Mouse (Mus musculus): Measurements from ENCODE around the gene Gm27179.
"Not testable (repeated sequence)": the region's sequence is repeated elsewhere in the genome, so short reads cannot be mapped to it uniquely, and the experiment has no call there.

The Gm27179 gene

DNA sequence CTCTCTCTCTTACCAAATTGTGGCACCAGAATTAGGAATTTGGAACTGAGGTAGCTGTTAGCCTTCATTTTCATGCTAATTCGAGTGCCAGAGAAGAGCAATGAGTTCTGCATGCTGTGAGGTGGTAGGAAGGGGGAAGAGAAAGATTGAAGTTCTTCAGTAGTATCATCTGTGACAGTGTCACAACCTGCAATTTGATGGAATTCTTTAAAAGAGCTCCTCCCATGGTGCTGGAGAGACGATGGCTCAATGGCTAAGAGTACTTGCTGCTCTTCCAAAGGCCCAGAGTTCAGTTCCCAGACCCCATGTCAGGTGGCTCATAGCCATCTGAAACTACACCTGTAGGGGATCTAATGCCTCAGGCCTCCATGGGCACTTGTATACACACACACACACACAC, at the start of gene Gm27179:
Gene Gm27179, minus strand, starts transcription at position 101 of the 400 bp plus-strand sequence.
- not testable (repeated sequence) for DNase-seq

DNA sequence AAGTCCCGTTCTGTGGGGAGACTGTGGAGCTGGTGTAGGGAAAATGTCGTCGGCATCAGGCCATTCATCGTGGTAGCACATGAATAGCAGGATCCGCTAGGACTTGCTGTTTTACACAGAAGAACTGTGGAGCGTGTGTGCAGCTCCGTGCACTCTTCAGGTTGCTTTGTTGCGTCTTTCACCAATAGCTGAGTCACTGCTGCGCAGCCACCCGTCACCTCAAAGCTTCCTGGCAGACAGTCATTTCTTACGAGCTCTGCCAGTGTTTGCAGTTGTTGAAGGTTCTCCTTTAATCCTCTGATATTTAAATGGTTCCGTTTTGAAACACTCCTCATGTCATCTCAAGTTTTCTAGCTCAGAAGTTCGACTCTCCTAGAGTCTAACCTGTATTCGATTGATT, 45.2 kb upstream of the Gm27179 start:
- DNase-seq, result not testable (repeated sequence)

DNA sequence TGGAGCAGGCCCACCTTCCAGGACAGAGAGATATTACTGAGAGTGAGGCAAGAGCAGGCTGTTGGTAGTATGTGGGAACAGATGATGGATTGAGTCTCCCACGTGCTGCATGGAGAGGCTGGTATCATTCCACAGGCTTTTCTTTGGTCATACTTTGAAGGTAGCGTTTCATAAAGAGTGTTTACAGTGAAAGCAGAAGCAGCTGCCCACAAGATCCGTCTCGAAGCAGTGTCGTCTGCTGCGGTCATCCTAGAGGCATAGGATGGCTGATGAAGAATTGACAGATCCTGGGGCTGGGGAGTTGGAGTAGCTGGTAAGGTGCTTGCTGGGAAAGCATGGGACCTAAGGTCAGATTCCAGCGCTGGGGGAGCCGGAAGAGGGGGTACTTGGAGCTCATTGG, 44.5 kb upstream of the Gm27179 start:
- DNase-seq, result not testable (repeated sequence)

DNA sequence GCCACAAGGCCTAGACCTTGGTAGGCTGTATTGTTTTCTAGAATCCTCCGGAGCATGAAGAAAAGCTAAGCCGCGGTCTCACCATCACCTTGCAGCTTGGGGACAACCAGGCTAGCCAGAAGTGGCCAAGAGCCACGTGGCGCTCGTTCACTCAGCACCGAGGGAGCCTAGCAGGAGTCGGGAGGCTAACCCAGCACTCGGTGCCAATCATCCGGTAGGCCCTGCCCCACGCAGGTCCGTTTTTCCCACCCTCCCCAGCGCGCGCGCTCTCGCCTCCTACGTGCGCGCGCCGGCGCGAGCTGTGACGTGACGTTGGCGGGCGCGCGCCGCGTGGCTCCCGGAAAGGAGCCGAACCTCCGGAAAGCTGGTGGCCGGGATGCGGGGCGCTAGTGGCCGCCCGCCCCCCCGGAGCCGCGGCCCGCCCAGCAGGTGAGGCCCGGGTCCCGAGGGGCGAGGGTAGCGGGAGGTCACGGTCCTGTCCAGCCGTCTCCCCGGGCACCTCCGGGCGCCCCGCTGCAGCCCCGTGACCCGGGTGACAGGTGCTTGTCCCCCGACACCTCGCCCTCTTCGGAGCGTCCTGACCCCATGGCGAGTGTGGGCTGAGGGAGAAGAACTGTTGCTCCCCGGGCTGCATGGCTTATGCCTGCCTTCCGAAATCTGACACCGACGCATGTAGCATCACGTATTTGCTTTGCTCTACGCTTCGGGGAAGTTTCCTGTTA, 42.9 kb upstream of the Gm27179 start, which contains the start of gene Entpd4b:
Gene Entpd4b, plus strand, starts transcription at position 315 of the 722 bp plus-strand sequence.
- DNase-seq, result not testable (repeated sequence)

DNA sequence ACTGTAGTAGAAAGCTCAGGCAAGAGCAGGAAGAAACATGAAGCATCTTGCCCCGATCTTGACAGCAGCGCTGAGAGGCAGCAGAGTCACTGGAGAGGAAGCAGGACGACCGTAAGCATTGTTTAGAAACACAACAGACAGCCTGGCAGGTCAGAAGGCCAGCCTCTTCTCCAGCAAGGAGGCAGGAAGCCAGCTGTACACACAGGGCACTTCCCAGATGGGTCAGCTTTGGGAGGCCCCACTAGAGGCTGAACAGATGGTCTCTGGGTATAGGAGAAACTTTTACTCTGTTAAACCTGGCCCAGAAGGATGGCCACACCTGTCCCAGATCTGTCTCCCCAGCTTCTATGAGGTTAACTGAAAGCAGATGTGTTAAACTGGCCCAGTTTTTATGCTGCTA, 35.0 kb upstream of the Gm27179 start:
- not testable (repeated sequence) for DNase-seq

DNA sequence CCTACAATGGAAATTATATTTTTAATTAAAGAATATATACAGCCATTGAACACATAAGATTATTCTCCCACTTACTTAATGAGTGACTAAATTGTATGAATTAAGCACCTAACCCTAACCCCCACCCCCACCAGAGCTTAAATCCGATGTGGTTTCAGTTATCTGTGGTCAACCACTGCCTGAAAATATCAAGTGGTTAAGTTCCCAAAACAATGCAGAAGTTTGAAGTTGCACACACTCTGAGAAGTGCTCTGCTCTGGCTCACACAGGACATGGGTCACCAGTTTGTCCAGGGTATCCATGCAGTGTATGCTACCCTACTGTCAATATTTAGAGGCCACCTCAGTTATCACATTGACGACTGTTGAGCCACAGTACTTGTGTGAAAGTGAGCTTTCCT, 32.7 kb upstream of the Gm27179 start:
- not testable (repeated sequence) for DNase-seq

DNA sequence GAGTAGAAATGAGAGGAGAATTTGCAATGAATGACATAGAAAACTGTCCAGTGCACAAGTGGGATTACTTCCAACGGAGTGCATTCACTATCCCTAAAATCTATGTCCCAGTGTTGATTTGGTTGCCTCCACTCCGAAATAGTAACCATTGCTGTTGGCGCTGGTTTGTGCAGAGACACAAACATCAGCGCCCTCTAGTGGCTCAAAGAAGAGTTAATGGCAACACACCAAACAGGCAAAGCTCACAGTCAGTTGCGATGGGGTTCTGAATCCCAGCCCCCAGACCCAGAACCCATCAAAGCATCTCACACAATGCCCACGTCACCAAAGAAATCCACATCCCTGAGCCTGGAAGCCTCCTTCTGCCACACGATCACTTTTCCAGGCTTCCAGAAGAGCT, 31.7 kb upstream of the Gm27179 start:
- DNase-seq, result not testable (repeated sequence)

DNA sequence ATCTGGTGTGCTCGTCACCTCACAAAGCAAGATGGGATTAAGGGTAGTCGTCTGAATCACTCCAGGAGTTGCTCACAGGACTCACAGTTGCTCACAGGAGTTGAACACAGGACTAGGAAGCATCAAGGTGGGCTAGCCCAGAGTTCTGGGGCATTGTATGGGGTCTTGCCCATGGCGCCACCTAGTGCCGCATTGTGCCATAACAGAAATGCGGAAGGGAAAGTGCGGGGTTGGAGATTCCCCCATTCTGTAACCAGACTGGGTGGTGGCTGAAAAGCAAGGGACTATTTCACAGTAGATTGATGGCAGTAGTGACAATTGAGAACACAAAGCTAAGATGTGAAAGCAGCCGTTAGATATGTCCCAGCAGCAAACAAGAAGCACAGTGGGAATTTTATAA, 30.3 kb upstream of the Gm27179 start:
- DNase-seq, result not testable (repeated sequence)

DNA sequence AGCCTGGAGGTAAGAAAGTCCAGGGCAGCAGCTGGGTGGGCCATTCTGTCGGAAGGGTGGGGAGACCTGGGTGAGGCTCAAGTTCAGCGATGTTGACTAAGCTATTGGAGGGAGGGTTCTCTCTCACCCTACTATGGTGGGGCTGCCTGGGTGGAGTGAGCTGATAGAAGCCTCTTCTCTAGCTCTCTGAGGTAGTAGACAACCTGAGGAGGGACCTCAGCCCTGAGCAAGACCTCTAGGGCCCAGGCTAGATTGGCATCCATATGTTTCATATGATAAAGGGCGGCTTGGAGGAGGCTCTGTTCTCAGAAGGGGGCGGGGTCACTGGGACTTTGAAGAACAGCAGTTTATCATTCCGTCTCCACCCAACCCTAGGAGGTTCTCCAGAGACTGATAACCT, 27.8 kb upstream of the Gm27179 start:
- not testable (repeated sequence) for DNase-seq

DNA sequence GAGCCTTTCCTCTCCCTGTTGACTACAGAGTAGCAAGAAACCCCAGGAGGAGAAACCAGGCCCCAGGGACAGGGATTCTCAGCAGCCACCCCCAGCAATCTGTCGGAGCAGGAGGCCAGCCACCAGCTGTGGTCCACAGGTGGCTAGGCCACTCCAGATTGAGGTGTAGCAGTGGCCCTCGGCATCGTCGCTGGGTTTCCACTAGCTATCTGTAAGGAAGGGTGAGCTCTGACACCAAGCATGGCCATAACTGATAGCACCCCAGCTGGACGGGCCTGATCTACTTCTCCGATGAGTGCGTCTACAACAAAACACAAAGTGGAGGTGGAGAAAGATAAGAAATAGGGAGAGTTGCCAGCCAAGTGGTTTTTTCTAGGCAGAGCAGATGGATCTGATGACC, 24.2 kb upstream of the Gm27179 start:
- DNase-seq, result not testable (repeated sequence)

DNA sequence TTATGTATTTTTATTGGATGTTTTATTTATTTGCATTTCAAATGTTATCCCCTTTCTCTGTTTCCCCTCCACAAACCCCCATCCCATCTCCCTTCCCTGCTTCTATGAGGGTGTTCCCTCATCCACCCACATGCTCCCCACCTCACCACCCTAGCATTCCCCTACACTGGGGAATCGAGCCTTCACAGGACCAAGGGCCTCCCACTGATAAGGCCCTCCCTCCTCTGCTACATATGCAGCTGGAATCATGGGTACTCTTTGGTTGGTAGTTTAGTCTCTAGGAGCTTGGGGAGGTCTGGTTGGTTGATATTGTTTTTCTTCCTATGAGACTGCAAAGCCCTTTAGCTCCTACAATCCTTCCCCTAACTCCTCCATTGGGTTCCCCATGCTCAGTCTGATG, 13.9 kb upstream of the Gm27179 start:
- not testable (repeated sequence) for DNase-seq

DNA sequence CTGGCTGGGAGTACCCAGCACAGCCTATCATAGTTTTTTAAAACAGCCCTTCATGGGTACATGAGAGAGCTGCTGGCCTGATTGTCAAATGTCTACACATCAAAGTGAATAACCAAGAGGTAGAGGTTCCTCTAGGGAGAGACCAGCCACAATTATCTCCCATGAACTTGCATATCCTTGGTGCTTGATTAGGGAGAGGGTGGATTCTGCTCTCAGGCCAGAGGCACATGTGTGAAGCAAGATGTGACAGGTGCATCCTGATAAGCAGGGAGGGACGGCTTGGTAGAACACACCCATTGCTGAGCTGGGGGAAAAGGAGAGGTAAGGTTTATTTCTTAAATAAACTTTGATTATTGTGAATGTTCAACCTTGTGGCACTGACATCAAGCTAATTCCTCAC, 10.7 kb upstream of the Gm27179 start:
- not testable (repeated sequence) for DNase-seq

DNA sequence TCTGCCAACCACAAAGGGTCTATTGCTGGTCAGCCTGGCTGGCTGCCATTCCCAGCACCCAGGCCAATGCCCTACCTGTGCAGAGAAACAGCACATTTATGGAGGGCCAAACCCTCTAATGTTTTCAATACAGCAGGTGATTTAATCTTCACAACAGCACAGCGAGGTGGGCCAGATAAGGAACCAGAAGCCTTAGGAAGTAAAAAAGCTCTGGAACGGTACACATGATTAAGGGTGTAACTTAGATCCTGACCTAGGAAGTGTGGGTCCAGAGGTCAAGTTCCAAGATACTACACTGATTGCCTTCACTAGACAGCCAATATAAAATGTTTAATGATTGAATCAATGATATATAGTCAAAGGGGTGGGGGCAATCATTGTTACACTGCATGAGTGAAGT, 8.5 kb upstream of the Gm27179 start:
- not testable (repeated sequence) for DNase-seq

DNA sequence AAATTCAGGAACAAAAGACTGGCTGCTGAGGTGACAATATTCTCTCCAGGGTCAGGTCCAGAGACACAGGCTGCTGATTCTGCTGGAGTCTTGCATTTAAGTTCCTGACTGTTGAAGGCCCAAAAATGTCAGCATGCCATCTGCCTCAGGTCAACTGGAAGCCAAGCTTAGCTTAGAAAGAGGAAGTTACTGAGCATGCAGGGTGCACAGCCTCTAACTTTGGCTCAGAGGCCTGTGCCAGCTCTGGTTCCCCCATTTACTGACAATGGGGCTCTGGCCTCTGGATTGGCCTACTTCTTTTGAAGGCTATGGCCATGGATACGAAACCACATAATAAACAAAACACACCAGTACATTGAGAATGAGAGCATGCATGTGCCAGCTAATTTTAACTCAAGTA, 5.3 kb downstream of the Gm27179 start:
- not testable (repeated sequence) for DNase-seq

DNA sequence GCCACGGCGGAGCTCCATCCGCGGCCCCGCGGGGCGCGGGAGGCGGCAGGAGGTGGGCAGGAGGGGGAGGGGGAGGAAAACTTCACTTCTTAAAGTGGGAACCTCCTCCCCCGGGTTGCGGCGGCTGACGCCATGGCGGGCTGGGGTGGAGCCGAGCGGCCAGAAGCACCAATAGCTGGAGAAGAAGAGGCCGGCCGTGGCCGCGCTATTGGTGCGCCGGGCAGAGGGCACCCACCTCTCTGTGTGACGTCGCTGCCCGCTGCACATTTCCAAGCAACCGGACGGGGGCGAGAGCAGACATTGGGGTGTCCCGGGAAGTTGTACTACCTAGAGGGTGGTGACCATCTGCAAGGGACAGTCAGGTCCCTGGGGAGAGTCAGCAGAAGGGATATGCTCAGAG, 9.2 kb downstream of the Gm27179 start, which contains the start of gene Gm16867:
Gene Gm16867, minus strand, starts transcription at position 189 of the 400 bp plus-strand sequence.
- not testable (repeated sequence) for DNase-seq

DNA sequence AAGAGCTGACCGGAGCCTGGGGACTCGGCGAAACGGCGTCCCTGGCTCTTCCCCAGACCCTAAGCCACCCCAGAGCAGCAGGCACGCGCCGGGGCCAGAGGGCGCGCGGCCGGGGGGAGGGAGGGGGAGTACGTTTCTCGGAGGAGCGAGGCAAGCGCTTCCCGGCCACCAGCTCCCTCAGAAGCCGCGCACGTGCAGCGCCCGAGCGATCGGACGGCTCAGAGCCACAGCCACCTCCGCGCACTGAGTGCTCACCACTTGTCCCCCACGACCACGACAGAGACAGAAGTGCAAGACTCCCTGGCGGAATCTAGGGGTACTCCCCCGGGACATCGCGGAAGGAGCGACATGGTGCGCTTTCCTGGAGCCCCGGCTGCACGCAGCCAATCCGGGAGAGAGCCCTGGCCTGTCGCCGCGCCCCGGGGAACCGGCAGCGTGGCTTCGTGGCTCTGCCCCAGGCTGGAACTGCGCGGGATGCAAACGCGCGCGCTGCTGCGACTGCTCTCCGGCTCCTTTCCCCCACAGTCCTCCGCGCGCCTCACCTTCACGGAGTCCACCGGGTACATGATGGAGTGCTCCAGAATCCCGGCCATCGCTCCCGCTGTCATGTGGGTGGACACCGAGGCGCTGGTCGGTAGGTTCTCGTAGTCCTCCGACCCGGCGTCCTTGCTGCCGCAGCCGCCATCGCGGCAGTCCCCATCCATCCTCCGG, 9.8 kb downstream of the Gm27179 start:
- not testable (repeated sequence) for DNase-seq

DNA sequence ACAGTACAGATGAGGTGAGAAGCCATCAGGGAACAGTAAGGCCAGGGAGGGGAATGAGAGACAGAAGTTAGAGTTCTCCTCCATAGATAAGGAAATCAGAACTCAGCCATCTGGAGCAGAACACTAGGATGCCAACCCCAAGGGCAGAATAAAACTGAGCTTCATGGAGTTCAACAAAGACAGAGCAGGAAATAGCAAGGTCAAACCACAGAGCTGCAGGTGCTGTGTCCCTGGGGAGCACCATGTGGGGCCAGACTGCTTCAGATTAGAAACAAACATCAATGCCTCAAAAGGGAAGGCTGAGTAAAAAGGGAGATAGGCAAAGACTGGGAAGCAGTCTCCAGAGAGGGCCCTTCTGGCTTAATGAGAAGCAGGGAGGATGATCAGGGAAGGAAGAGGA, 16.1 kb downstream of the Gm27179 start:
- DNase-seq, result not testable (repeated sequence)

DNA sequence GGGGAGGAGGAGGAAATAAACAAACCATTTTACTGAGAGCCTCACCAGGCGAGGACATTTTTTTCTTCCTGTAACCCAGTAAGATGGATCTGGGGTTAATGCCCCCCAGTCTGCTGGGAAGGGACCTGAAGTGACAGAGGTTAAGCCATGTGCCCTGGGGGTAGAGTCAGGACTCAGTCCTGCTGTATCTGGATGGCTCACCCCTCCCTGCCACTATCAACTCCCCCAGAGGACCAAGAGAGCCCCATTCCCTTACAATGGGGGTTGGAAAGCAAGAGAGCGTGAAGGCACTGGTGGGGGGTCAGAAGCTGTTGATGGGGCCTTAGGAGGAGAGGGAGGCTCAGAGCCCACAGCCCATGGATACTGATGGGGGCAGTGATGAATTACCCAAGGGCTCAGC, 17.4 kb downstream of the Gm27179 start:
- DNase-seq, result not testable (repeated sequence)

DNA sequence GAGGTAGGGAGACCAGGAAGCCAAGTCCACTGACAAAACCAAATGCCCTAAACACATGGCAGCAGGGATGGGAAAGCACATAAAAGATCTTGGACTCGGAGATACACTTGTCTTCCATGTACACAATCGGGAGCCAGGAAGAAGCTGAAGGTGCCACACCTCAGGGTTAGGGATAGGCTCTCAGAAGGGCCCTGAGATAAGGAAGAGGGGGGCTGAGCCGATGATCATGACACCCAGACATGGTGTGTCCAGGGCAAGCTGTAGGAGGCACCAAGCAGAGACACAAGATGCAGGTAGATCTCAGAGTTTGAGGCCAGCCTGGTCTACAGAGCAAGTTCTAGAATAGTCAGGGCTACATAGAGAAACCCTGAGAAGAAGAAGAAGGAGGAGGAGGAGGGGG, 17.8 kb downstream of the Gm27179 start:
- DNase-seq, result not testable (repeated sequence)

DNA sequence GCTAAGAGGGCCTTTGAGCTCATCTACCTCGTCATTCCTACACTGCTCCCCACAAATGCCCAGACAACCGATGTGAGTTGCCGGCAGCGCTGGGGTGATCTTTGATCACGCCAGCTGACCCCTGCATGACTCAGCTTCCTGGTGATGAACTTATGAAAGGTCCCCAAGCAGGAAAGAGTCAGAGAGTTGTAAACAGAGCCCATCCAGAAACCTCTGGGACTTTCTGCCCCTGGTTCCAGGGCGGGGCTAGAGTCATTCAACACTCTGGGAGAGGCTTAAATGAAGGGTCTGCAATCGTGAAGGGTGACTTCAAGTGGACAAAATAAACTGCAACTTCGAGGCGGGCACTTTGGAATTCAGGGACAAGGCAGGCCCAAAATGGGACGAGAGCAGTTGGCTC, 24.3 kb downstream of the Gm27179 start:
- DNase-seq, result not testable (repeated sequence)

DNA sequence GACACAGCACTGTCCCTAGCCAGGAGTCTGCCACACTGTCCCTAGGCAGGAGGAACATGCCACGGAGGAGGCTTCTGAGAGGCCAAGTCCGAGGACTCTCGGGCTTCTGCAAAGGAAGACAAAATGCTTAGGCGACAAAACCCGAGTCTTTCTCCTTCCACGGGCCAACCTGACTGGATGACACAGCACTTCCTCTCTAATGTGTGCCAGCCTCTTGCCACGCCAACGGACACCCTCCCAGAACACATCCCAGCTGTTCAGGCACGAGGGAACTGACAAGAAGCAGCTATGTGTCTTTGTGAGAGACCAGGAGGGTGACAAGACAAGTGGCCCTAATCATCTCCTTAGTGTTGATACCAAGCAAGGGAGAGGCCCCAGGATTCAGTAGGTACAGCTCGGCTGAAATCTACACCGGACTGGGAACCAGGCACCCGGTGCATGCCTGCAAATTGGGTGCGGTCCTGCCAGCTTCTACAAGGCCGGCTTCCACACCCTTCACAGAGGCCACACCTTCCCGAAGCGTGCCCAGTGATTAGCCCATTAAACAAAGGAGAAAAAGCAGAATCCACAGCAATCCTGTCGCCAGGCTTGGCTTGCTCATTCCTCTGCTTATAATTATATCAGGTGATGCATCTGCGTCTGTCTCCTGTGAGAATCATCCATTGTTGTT, 26.7 kb downstream of the Gm27179 start:
- DNase-seq, result not testable (repeated sequence)

DNA sequence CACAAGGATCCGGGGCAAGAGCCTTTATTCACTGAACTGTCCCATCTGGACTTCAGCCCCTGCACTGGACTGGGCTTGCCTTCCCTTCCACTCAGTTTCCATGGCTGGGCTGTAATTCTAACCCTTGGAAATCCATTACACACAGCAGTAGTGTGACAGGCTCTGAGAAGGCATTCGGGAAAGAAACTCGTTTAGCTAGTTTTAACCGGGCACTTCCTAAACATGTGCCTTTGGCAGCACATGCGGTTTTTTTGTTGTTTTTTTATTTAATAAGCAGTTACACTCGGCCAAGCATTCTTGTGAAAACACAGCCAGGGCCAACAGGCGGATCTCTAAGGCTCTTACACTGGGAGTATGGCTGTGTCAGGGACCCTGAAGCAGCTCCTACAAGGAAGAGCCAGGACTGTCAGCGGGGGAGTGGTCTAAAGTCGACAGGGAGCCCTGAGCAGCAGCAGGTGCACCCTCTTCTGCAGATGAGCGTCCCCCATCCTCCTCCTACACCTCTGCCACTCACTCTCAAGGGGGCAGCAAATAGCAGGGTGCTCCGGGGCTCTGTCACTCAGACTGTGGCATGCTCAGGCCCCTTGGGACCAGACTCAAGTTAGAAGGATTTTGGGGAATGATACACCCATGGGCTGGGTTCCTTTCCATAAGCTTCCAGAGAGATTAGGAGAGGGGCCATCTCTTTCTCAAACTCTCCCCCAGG, 38.3 kb downstream of the Gm27179 start:
- DNase-seq, result not testable (repeated sequence)

DNA sequence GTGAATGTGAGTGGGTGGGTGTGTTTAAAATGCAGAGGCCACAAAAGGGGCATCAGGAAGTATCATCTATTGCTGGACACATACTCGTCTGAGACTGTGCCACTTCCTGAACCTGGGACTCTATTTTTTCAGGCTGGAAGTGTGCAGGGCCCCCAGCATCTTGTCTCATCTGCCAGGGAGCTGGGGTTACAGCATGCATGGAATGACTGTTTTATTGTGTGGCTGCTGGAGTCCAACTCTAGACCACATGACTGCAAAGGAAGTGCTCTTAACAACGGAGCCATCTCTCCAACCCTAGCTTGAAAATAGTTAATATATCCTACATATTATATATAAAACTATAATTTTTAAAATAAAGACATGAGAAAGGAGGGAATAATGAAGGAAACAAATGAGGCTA, 39.0 kb downstream of the Gm27179 start:
- DNase-seq, result not testable (repeated sequence)
